Mouse (Mus musculus) C2C12 (cell line): ENCODE data around the gene Siglec1. TPM values are rescaled to one million over a fixed set of nuclear protein-coding genes. Genes with fewer than 3 reads are reported as not detected.
A peak's percentile ranks its signal among the peaks of the same experiment; 100 is the strongest.

Experiments used
- H3K27me3 ChIP-seq: one replicate; pipeline ENCODE4 v1.6.1; 2011; ENCODE audit not compliant: control insufficient read depth, insufficient read depth, insufficient read length
- H3K36me3 ChIP-seq: one replicate; pipeline ENCODE4 v1.6.1; 2011; ENCODE audit not compliant: control insufficient read depth, insufficient read depth
- H3K4me3 ChIP-seq: one replicate; pipeline ENCODE4 v1.5.1; 2011; ENCODE audit warnings: mild to moderate bottlenecking, control low read depth; ENCODE audit not compliant: poor library complexity, insufficient read depth, severe bottlenecking
- H3K79me2 ChIP-seq: one replicate; pipeline ENCODE4 v1.6.1; 2011; ENCODE audit not compliant: control insufficient read depth, insufficient read depth
- H3K79me3 ChIP-seq: one replicate; pipeline ENCODE4 v1.6.1; 2011; ENCODE audit warnings: low read depth, control low read depth
- H3ac ChIP-seq: one replicate; pipeline ENCODE3; 2011; ENCODE audit warnings: low read depth; ENCODE audit not compliant: control insufficient read depth, insufficient read length
- CEBPB ChIP-seq: IDR thresholded peaks from one replicate; pipeline ENCODE4 v1.6.1; 2011; ENCODE audit warnings: low read depth, mild to moderate bottlenecking, control low read depth, moderate library complexity
- CTCF ChIP-seq: IDR thresholded peaks from one replicate; pipeline ENCODE4 v1.5.1; 2011; ENCODE audit not compliant: control insufficient read depth, insufficient read depth, insufficient read length
- FOSL1 ChIP-seq: IDR thresholded peaks from one replicate; pipeline ENCODE4 v1.8.0; 2011; ENCODE audit warnings: mild to moderate bottlenecking, low read length; ENCODE audit not compliant: poor library complexity, insufficient read depth, severe bottlenecking
- MAX ChIP-seq: IDR thresholded peaks from one replicate; pipeline ENCODE4 v1.6.1; 2011; ENCODE audit warnings: mild to moderate bottlenecking, control low read depth
- MYOD1 ChIP-seq: IDR thresholded peaks from one replicate; pipeline ENCODE4 v1.6.1; 2011; ENCODE audit warnings: low read depth; ENCODE audit not compliant: control insufficient read depth, insufficient read length
- MYOG ChIP-seq: IDR thresholded peaks from one replicate; pipeline ENCODE4 v1.6.1; 2011; ENCODE audit not compliant: control insufficient read depth, insufficient read length; ENCODE audit errors: extremely low read depth
- USF1 ChIP-seq: IDR thresholded peaks from one replicate; pipeline ENCODE4 v1.6.1; 2011; ENCODE audit warnings: low read depth, mild to moderate bottlenecking, control low read depth, moderate library complexity
- polyA plus RNA-seq: library from polyadenylated mRNA; unstranded; fragments of >200 nt; fragmentation: generic; extraction: Trizol; gene quantifications from one replicate; pipeline ENCODE4 v1.2.1, GENCODE M21; 2012; ENCODE audit warnings: missing spikeins

Siglec1 gene
- polyA plus RNA-seq, 1 experiment, result 0.01 TPM

GRCm38 (mm10) chr2:131104021-131104420 lies 17.5 kb upstream of the Siglec1 start:
- Histone ChIP-seq H3K27me3 (no peaks in the 10 kb centered on the region), H3K36me3 (no peaks in the 10 kb centered on the region), H3K79me2 (no peaks in the 10 kb centered on the region), H3ac (no peak overlapping the region), H3K79me3 (no peaks in the 10 kb centered on the region), H3K4me3 (no peak overlapping the region)
- TF ChIP-seq CEBPB (no peak), CTCF (no peak), MYOD1 (no peak), USF1 (no peak), FOSL1 (no peak), MYOG (no peak), MAX (no peak)

DNA sequence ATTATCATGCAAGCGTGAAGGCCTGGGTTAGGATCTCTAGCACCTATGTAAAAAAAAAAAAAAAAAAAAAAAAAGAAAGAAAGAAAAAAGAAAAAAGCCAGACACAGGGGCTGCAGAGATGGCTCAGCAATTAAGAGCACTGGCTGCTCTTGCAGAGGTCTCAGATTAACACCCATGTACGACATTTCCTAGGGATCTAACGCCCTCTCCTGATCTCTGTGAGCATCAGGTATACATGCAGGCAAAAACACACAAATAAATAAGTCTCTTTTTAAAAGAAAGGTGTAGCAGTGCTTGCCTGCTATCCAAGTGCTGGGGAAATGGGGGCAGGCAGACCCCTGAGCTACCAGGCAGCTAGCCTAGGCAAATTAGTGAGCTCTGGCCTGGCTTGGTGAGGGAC lies 15.0 kb upstream of the Siglec1 start:
- no peaks in the 10 kb centered on the region for H3K79me3 ChIP-seq
- no peaks in the 10 kb centered on the region for H3K79me2 ChIP-seq
- H3ac ChIP-seq, result no peak overlapping the region
- TF ChIP-seq MYOG (no peak), USF1 (no peak), MAX (no peak), CEBPB (no peak), MYOD1 (no peak), FOSL1 (no peak), CTCF (no peak)
- no peak overlapping the region for H3K4me3 ChIP-seq
- no peaks in the 10 kb centered on the region for H3K36me3 ChIP-seq
- H3K27me3 ChIP-seq, result no peaks in the 10 kb centered on the region

GRCm38 (mm10) chr2:131097087-131097486 lies 10.5 kb upstream of the Siglec1 start:
- Histone ChIP-seq H3K36me3 (no peaks in the 10 kb centered on the region), H3K79me2 (no peaks in the 10 kb centered on the region), H3K79me3 (no peaks in the 10 kb centered on the region), H3ac (peak overlapping the region; percentile 21), H3K4me3 (no peak overlapping the region), H3K27me3 (no peaks in the 10 kb centered on the region)
- TF ChIP-seq CTCF (no peak), USF1 (no peak), MYOD1 (no peak), MYOG (no peak)

GRCm38 (mm10) chr2:131096101-131096795 lies 9.7 kb upstream of the Siglec1 start:
- Histone ChIP-seq H3K4me3 (no peak overlapping the region), H3ac (peak overlapping the region; percentile 50), H3K79me3 (no peaks in the 10 kb centered on the region)

DNA sequence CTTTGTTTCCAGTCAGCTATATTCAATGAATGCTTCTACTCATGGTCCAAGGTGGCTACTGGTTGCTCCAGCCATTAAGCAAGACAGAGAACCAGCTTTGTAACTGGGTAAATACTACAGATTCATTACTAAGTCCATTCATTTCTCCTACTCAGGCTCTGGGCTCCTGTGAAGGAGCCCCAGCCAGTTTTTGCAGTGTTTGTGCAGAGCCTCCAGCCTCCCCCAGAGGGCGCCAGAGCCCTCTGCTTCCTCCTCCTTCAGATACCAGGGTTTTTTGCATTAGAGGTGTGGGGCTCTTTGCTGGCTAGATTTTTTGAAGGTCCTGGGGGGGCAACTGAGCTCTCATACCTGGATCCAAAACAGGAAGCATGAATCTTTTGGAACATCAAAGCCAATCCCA lies 8.3 kb upstream of the Siglec1 start:
- no peaks in the 10 kb centered on the region for H3K36me3 ChIP-seq
- H3K79me2 ChIP-seq, result no peaks in the 10 kb centered on the region
- no peak overlapping the region for H3ac ChIP-seq
- TF ChIP-seq MAX (no peak), USF1 (no peak), FOSL1 (no peak), CTCF (peak; percentile 76), MYOD1 (no peak), MYOG (no peak), CEBPB (no peak)
- no peaks in the 10 kb centered on the region for H3K79me3 ChIP-seq
- no peaks in the 10 kb centered on the region for H3K27me3 ChIP-seq
- H3K4me3 ChIP-seq, result no peak overlapping the region

More at GRCm38 (mm10) chr2:131096101-131096795, 9.7 kb upstream of the Siglec1 start:
- Histone ChIP-seq H3K36me3 (no peaks in the 10 kb centered on the region), H3K79me2 (no peaks in the 10 kb centered on the region), H3K27me3 (no peaks in the 10 kb centered on the region)
- TF ChIP-seq USF1, result peak; percentile 7
- no peak for TF ChIP-seq MYOG
- TF ChIP-seq FOSL1, result peak; percentile 11
- TF ChIP-seq MAX, result peak; percentile 68
- TF ChIP-seq MYOD1, result peak; percentile 45

DNA sequence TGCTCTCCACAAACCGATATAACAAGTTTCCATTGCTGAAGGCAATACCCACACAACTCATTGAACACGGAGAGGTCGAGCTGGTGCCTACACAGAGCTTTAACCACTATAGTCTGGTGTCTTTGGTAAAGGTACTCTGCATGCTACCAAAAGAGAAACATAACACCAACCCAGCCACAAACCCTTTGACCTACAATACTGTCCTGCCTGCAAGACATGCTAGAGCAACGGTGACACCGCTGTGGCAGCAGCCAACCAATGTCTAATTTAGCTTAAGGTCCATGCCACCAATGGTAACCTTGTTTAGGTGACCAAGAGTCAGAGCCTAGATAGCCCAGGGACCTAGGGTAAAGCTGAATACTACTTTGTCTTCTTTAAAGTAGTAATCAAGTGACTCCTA lies 7.0 kb upstream of the Siglec1 start:
- Histone ChIP-seq H3K36me3 (no peaks in the 10 kb centered on the region), H3K79me3 (no peaks in the 10 kb centered on the region), H3K79me2 (no peaks in the 10 kb centered on the region), H3K27me3 (no peaks in the 10 kb centered on the region), H3ac (no peak overlapping the region), H3K4me3 (no peak overlapping the region)
- TF ChIP-seq MYOG (no peak), MAX (no peak)
